Mouse (Mus musculus): ENCODE results near the gene Tmcc2. TPM values are rescaled to one million over a fixed set of nuclear protein-coding genes. Genes with fewer than 3 reads are reported as not detected.
"Not testable (repeated sequence)": the region's sequence is repeated elsewhere in the genome, so short reads cannot be mapped to it uniquely, and the experiment has no call there.

Tmcc2 gene
- polyA plus RNA-seq, 1 experiment from 2014 or later = 38.1 TPM

- no peaks in the 10 kb centered on the region for H3K9me3 ChIP-seq (replicated peaks; ENCODE audit: control insufficient read depth, low read length, poor library complexity, severe bottlenecking)
- H3K4me3 ChIP-seq (ENCODE audit: low read depth, low read length) = no peak overlapping the region
- no peak overlapping the region for H3K4me2 ChIP-seq (ENCODE audit: low read length)
- no peak for ATAC-seq
- peaks cover 7% of the 10 kb centered on the region; the same call in 1 of the 2 replicates for H3K36me3 ChIP-seq (ENCODE audit: control insufficient read depth, insufficient read depth, low read length)
- H3K4me1 ChIP-seq (ENCODE audit: control insufficient read depth, insufficient read depth, low read length) = peaks cover 4% of the 10 kb centered on the region; the same call in 1 of the 2 replicates
- 76% methylated on average over 5 of the region's 5 CpGs for WGBS
- H3K27ac ChIP-seq (ENCODE audit: low read length) = no peak overlapping the region
- no peak overlapping the region for H3K9ac ChIP-seq (ENCODE audit: low read depth, low read length)
- no peaks in the 10 kb centered on the region for H3K27me3 ChIP-seq (ENCODE audit: control insufficient read depth, insufficient read depth, low read depth, low read length)
Measured at GRCm38 (mm10) chr1:132353389-132353788, 37.7 kb downstream of the Tmcc2 start.

DNA sequence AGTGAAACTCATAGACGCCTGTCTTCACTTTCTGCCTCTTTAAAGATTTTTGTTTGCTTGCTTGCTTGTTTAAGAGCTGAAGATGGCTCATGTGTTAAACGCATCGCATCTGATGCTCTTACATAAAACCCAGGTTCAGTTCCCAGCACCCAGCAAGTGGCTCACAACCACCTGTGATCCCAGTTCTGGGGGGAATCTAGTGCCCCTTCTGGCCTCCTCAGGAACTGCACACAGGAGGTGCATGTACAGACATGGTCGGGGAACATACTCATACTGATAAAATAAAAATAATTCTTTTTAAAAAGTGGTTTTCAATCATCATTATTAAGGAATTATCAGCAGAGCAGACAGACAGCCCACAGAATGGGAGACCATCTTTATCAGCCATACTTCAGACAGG lies 40.0 kb downstream of the Tmcc2 start:
- H3K4me3 ChIP-seq (ENCODE audit: low read depth, low read length) = no peak overlapping the region
- no peak for ATAC-seq
- H3K9ac ChIP-seq (ENCODE audit: low read depth, low read length) = no peak overlapping the region
- H3K27ac ChIP-seq (ENCODE audit: low read length) = no peak overlapping the region
- WGBS = 96% methylated on average over 4 of the region's 4 CpGs
- H3K4me2 ChIP-seq (ENCODE audit: low read length) = no peak overlapping the region
- H3K4me1 ChIP-seq (ENCODE audit: control insufficient read depth, insufficient read depth, low read length) = peaks cover 4% of the 10 kb centered on the region; the same call in 1 of the 2 replicates
- H3K27me3 ChIP-seq (ENCODE audit: control insufficient read depth, insufficient read depth, low read depth, low read length) = no peaks in the 10 kb centered on the region
- H3K9me3 ChIP-seq (replicated peaks; ENCODE audit: control insufficient read depth, low read length, poor library complexity, severe bottlenecking) = no peaks in the 10 kb centered on the region
- no peaks in the 10 kb centered on the region for H3K36me3 ChIP-seq (ENCODE audit: control insufficient read depth, insufficient read depth, low read length)

DNA sequence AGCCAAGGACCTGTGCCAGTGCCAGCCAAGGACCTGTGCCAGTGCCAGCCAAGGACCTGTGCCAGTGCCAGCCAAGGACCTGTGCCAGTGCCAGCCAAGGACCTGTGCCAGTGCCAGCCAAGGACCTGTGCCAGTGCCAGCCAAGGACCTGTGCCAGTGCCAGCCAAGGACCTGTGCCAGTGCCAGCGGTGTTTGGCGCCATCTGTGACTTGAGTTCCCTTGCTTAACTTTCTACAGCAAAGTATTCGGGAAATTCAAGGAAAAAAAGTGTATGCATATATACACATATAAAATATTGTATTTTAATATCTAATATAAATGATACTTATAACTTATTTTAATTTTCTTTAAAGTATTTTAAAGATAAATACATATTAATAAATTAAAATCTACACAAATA lies 41.5 kb downstream of the Tmcc2 start:
- H3K4me2 ChIP-seq (ENCODE audit: low read length); H3K9ac ChIP-seq (ENCODE audit: low read depth, low read length); H3K4me3 ChIP-seq (ENCODE audit: low read depth, low read length); H3K9me3 ChIP-seq (replicated peaks; ENCODE audit: control insufficient read depth, low read length, poor library complexity, severe bottlenecking); H3K27me3 ChIP-seq (ENCODE audit: control insufficient read depth, insufficient read depth, low read depth, low read length); H3K27ac ChIP-seq (ENCODE audit: low read length); ATAC-seq; H3K36me3 ChIP-seq (ENCODE audit: control insufficient read depth, insufficient read depth, low read length); H3K4me1 ChIP-seq (ENCODE audit: control insufficient read depth, insufficient read depth, low read length): not testable (repeated sequence)
- 94% methylated on average over 3 of the region's 3 CpGs for WGBS

- H3K4me2 ChIP-seq (ENCODE audit: low read length); ATAC-seq; H3K36me3 ChIP-seq (ENCODE audit: control insufficient read depth, insufficient read depth, low read length); H3K4me3 ChIP-seq (ENCODE audit: low read depth, low read length); H3K4me1 ChIP-seq (ENCODE audit: control insufficient read depth, insufficient read depth, low read length); H3K9ac ChIP-seq (ENCODE audit: low read depth, low read length); H3K27ac ChIP-seq (ENCODE audit: low read length); H3K9me3 ChIP-seq (replicated peaks; ENCODE audit: control insufficient read depth, low read length, poor library complexity, severe bottlenecking); H3K27me3 ChIP-seq (ENCODE audit: control insufficient read depth, insufficient read depth, low read depth, low read length): not testable (repeated sequence)
Measured at GRCm38 (mm10) chr1:132349049-132349448, 42.0 kb downstream of the Tmcc2 start.

DNA sequence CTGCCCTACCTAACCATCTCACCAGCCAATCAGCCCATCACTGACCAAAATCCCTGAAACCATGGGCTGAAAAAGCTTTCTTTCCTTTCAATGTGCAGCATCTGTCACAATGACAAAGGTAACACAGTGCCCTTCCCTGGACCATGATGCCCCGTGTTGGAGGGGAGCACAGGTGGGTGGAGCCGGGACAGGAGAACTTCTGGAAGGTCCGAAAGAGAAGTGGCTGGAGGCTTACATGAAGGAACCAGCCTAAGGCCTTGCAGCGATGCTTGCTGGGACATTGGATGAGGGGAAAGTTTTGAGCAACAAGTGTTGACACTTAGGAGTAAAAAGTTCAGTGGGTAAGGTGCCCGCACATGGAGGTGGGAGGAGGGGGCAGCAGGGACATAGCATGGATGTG lies 42.7 kb downstream of the Tmcc2 start:
- Histone ChIP-seq H3K4me1 (ENCODE audit: control insufficient read depth, insufficient read depth, low read length) (no peaks in the 10 kb centered on the region), H3K9me3 (replicated peaks; ENCODE audit: control insufficient read depth, low read length, poor library complexity, severe bottlenecking) (no peaks in the 10 kb centered on the region), H3K4me2 (ENCODE audit: low read length) (no peak overlapping the region), H3K27me3 (ENCODE audit: control insufficient read depth, insufficient read depth, low read depth, low read length) (no peaks in the 10 kb centered on the region), H3K4me3 (ENCODE audit: low read depth, low read length) (no peak overlapping the region), H3K9ac (ENCODE audit: low read depth, low read length) (no peak overlapping the region), H3K27ac (ENCODE audit: low read length) (no peak overlapping the region), H3K36me3 (ENCODE audit: control insufficient read depth, insufficient read depth, low read length) (no peaks in the 10 kb centered on the region)
- WGBS = 89% methylated on average over 5 of the region's 5 CpGs
- ATAC-seq = no peak

DNA sequence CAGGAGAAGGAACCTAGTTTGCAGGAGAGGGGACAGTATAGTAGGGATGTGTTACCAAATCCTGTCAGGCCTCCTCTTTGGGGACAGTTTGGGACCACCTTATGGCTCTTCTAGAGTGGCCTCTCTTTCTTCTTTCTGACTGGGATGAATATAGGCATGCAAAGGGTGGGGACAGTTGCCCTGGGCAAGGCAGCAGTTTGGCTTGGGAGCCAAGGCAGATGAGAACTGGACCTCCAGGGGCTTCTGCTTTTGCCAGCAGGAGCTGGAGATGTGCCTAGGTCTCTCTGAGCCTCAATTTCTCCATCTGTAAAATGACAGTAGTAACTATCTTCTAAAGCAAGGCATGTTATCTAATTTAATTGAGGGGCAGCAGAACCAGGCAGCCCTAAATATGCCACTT lies 44.1 kb downstream of the Tmcc2 start:
- Histone ChIP-seq H3K4me1 (ENCODE audit: control insufficient read depth, insufficient read depth, low read length) (no peaks in the 10 kb centered on the region), H3K9ac (ENCODE audit: low read depth, low read length) (no peak overlapping the region), H3K27ac (ENCODE audit: low read length) (no peak overlapping the region), H3K9me3 (replicated peaks; ENCODE audit: control insufficient read depth, low read length, poor library complexity, severe bottlenecking) (no peaks in the 10 kb centered on the region), H3K4me2 (ENCODE audit: low read length) (no peak overlapping the region), H3K36me3 (ENCODE audit: control insufficient read depth, insufficient read depth, low read length) (no peaks in the 10 kb centered on the region), H3K27me3 (ENCODE audit: control insufficient read depth, insufficient read depth, low read depth, low read length) (no peaks in the 10 kb centered on the region), H3K4me3 (ENCODE audit: low read depth, low read length) (no peak overlapping the region)
- no peak for ATAC-seq

- Histone ChIP-seq H3K27me3 (ENCODE audit: control insufficient read depth, insufficient read depth, low read depth, low read length) (no peaks in the 10 kb centered on the region), H3K9me3 (replicated peaks; ENCODE audit: control insufficient read depth, low read length, poor library complexity, severe bottlenecking) (no peaks in the 10 kb centered on the region), H3K4me3 (ENCODE audit: low read depth, low read length) (no peak overlapping the region), H3K4me1 (ENCODE audit: control insufficient read depth, insufficient read depth, low read length) (no peaks in the 10 kb centered on the region), H3K36me3 (ENCODE audit: control insufficient read depth, insufficient read depth, low read length) (no peaks in the 10 kb centered on the region), H3K9ac (ENCODE audit: low read depth, low read length) (no peak overlapping the region), H3K4me2 (ENCODE audit: low read length) (no peak overlapping the region), H3K27ac (ENCODE audit: low read length) (no peak overlapping the region)
- WGBS = 88% methylated on average over 12 of the region's 12 CpGs
- ATAC-seq = no peak
Measured at GRCm38 (mm10) chr1:132346134-132346851, 44.8 kb downstream of the Tmcc2 start.

- Histone ChIP-seq H3K27ac (ENCODE audit: low read length) (no peak overlapping the region), H3K27me3 (ENCODE audit: control insufficient read depth, insufficient read depth, low read depth, low read length) (no peaks in the 10 kb centered on the region), H3K9me3 (replicated peaks; ENCODE audit: control insufficient read depth, low read length, poor library complexity, severe bottlenecking) (no peaks in the 10 kb centered on the region), H3K4me2 (ENCODE audit: low read length) (no peak overlapping the region), H3K4me3 (ENCODE audit: low read depth, low read length) (no peak overlapping the region), H3K4me1 (ENCODE audit: control insufficient read depth, insufficient read depth, low read length) (no peaks in the 10 kb centered on the region), H3K36me3 (ENCODE audit: control insufficient read depth, insufficient read depth, low read length) (no peaks in the 10 kb centered on the region), H3K9ac (ENCODE audit: low read depth, low read length) (no peak overlapping the region)
- no peak for ATAC-seq
- 80% methylated on average over 4 of the region's 4 CpGs for WGBS
Measured at GRCm38 (mm10) chr1:132345514-132345913, 45.6 kb downstream of the Tmcc2 start.

DNA sequence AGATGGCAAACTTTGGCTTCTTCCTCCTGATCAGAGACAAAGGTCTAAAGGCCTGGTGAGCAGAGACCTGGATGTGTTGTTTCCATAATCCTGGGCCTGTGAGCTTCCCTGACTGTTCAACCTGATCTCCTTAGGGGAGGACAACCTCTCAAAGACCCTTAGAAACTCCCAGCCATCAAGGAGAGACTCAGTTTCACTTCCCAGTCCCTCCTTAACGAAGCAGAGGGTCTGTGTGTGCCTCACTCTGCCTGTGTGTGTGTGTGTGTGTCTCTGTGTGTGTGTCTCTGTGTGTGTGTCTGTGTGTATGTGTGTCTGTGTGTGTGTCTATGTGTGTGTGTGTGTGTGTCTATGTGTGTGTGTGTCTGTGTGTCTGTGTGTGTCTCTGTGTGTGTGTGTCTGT lies 47.4 kb downstream of the Tmcc2 start:
- no peaks in the 10 kb centered on the region for H3K36me3 ChIP-seq (ENCODE audit: control insufficient read depth, insufficient read depth, low read length)
- no peak for ATAC-seq
- no peaks in the 10 kb centered on the region for H3K9me3 ChIP-seq (replicated peaks; ENCODE audit: control insufficient read depth, low read length, poor library complexity, severe bottlenecking)
- 86% methylated on average over 1 of the region's 1 CpGs for WGBS
- H3K4me1 ChIP-seq (ENCODE audit: control insufficient read depth, insufficient read depth, low read length) = no peaks in the 10 kb centered on the region
- H3K9ac ChIP-seq (ENCODE audit: low read depth, low read length) = no peak overlapping the region
- no peak overlapping the region for H3K4me2 ChIP-seq (ENCODE audit: low read length)
- H3K27me3 ChIP-seq (ENCODE audit: control insufficient read depth, insufficient read depth, low read depth, low read length) = no peaks in the 10 kb centered on the region
- no peak overlapping the region for H3K27ac ChIP-seq (ENCODE audit: low read length)
- no peak overlapping the region for H3K4me3 ChIP-seq (ENCODE audit: low read depth, low read length)
